Mouse (Mus musculus) lung, postnatal 25 days (tissue): ENCODE measurements around the gene Hsd11b1.
"Not testable (repeated sequence)": the region's sequence is repeated elsewhere in the genome, so short reads cannot be mapped to it uniquely, and the experiment has no call there.

Experiments used
- DNase-seq: peaks from one replicate; pipeline ENCODE4 v3.0.0; 2022; ENCODE audit warnings: low spot score

Hsd11b1 gene

GRCm38 (mm10) chr1:193263955-193264598 lies at the start of gene Hsd11b1:
TSS of gene Hsd11b1 (minus strand) at chr1:193264075.
- peak; percentile 72 for DNase-seq

GRCm38 (mm10) chr1:193311596-193311995 lies 47.7 kb upstream of the Hsd11b1 start:
- no peak for DNase-seq

- DNase-seq, result peak; percentile 55
Measured at GRCm38 (mm10) chr1:193310519-193311085, 46.7 kb upstream of the Hsd11b1 start.

GRCm38 (mm10) chr1:193309785-193310518 lies 46.1 kb upstream of the Hsd11b1 start:
- peak; percentile 28 for DNase-seq

GRCm38 (mm10) chr1:193306832-193307231 lies 43.0 kb upstream of the Hsd11b1 start:
- no peak for DNase-seq

GRCm38 (mm10) chr1:193305386-193305785 lies 41.5 kb upstream of the Hsd11b1 start:
- DNase-seq, result no peak

- DNase-seq, result no peak
Measured at GRCm38 (mm10) chr1:193303096-193303495, 39.2 kb upstream of the Hsd11b1 start.

GRCm38 (mm10) chr1:193302093-193302405 lies 38.2 kb upstream of the Hsd11b1 start:
- DNase-seq, result no peak

GRCm38 (mm10) chr1:193301216-193302092 lies 37.6 kb upstream of the Hsd11b1 start:
- peak; percentile 71 for DNase-seq

- no peak for DNase-seq
Measured at GRCm38 (mm10) chr1:193299995-193300394, 36.1 kb upstream of the Hsd11b1 start.

GRCm38 (mm10) chr1:193298141-193298765 lies 34.4 kb upstream of the Hsd11b1 start:
- DNase-seq, result no peak

- no peak for DNase-seq
Measured at GRCm38 (mm10) chr1:193295920-193296319, 32.0 kb upstream of the Hsd11b1 start.

GRCm38 (mm10) chr1:193293926-193294325 lies 30.1 kb upstream of the Hsd11b1 start:
- DNase-seq, result no peak

- DNase-seq, result no peak
Measured at GRCm38 (mm10) chr1:193293039-193293438, 29.2 kb upstream of the Hsd11b1 start.

GRCm38 (mm10) chr1:193290686-193291085 lies 26.8 kb upstream of the Hsd11b1 start:
- DNase-seq, result no peak

- no peak for DNase-seq
Measured at GRCm38 (mm10) chr1:193289914-193290313, 26.0 kb upstream of the Hsd11b1 start.

- DNase-seq, result no peak
Measured at GRCm38 (mm10) chr1:193289076-193289475, 25.2 kb upstream of the Hsd11b1 start.

GRCm38 (mm10) chr1:193287578-193287977 lies 23.7 kb upstream of the Hsd11b1 start:
- DNase-seq, result no peak

GRCm38 (mm10) chr1:193285766-193286325 lies 22.0 kb upstream of the Hsd11b1 start:
- DNase-seq, result not testable (repeated sequence)

- no peak for DNase-seq
Measured at GRCm38 (mm10) chr1:193284228-193284779, 20.4 kb upstream of the Hsd11b1 start.

GRCm38 (mm10) chr1:193281344-193281743 lies 17.5 kb upstream of the Hsd11b1 start:
- DNase-seq, result no peak
